Mouse (Mus musculus): ENCODE results near the gene Chst11. TPM values are rescaled to one million over a fixed set of nuclear protein-coding genes. Genes with fewer than 3 reads are reported as not detected.
A peak's percentile ranks its signal among the peaks of the same experiment; 100 is the strongest.

Chst11 gene
- polyA plus RNA-seq, 1 experiment from 2014 or later = 1.4 TPM

DNA sequence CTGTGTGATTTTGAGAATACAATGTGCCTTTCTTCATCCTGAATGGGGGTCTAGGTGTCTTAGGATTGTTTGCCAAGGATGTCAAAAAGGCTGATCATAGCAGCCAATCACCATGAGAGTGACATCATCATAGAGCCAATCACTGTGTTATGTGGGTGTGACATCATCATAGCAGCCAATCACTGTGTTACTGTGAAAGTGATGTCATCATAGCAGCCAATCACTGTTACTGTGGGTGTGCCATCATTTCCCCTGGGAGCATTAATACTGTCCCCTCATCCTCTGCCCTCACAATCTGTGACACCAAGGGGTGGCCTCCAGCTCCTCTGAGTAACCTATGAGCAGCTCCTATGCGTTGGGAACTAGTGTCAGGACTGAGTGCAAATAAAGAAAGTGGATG lies 146.6 kb downstream of the Chst11 start:
- no peak for DNase-seq (ENCODE audit: low spot score)
- no peak overlapping the region for H3K4me3 ChIP-seq
- no peaks in the 10 kb centered on the region for H3K9me3 ChIP-seq
- WGBS = 90% methylated on average over 1 of the region's 1 CpGs
- no peak overlapping the region for H3K27ac ChIP-seq
- H3K4me1 ChIP-seq (replicated peaks) = peaks cover 73% of the 10 kb centered on the region
- H3K36me3 ChIP-seq = no peaks in the 10 kb centered on the region
- peaks cover 37% of the 10 kb centered on the region for H3K27me3 ChIP-seq (ENCODE audit: insufficient read depth, poor library complexity, severe bottlenecking)

- peak; percentile 29 for DNase-seq (ENCODE audit: low spot score)
- 0 out of 2 replicates have a peak overlapping the region, but pooled peaks have one; percentile 2 for H3K4me3 ChIP-seq
- peaks cover 42% of the 10 kb centered on the region for H3K27me3 ChIP-seq (ENCODE audit: insufficient read depth, poor library complexity, severe bottlenecking)
- peaks cover 62% of the 10 kb centered on the region for H3K4me1 ChIP-seq (replicated peaks)
- peak overlapping the region; percentile 68 for H3K27ac ChIP-seq
- WGBS = 24% methylated on average over 16 of the region's 16 CpGs
- H3K36me3 ChIP-seq = no peaks in the 10 kb centered on the region
- H3K9me3 ChIP-seq = no peaks in the 10 kb centered on the region
These were observed 148.7 kb downstream of the Chst11 start for GRCm38 (mm10) chr10:83133866-83134570.

DNA sequence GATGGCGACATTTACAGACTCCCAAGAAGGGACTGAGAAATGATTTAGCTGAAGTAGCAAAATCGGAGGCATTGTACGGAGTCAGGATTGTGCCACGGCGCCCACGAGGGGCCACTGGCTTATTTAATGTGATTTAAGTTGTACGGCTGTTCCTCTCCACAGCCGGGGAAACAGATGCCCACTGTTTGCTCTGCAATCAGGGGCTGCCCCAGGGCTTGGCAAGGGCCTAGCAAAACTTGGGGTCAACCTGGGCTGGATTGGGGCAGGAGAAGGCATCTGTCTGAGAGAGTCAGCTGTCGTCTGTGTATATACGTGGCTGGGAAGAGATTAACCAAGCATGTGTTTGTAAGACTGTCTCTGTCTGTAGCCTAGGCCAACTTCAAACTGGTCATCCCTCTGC lies 149.6 kb downstream of the Chst11 start:
- H3K9me3 ChIP-seq = no peaks in the 10 kb centered on the region
- DNase-seq (ENCODE audit: low spot score) = peak; percentile 23
- peaks cover 64% of the 10 kb centered on the region for H3K4me1 ChIP-seq (replicated peaks)
- H3K36me3 ChIP-seq = no peaks in the 10 kb centered on the region
- H3K27me3 ChIP-seq (ENCODE audit: insufficient read depth, poor library complexity, severe bottlenecking) = peaks cover 42% of the 10 kb centered on the region
- H3K4me3 ChIP-seq = 0 out of 2 replicates have a peak overlapping the region, but pooled peaks have one; percentile 2
- 38% methylated on average over 10 of the region's 10 CpGs for WGBS
- peak overlapping the region; percentile 68 for H3K27ac ChIP-seq

- Histone ChIP-seq H3K27ac (no peak overlapping the region), H3K4me3 (no peak overlapping the region), H3K36me3 (no peaks in the 10 kb centered on the region), H3K27me3 (ENCODE audit: insufficient read depth, poor library complexity, severe bottlenecking) (peaks cover 38% of the 10 kb centered on the region), H3K4me1 (replicated peaks) (peaks cover 63% of the 10 kb centered on the region), H3K9me3 (no peaks in the 10 kb centered on the region)
- DNase-seq (ENCODE audit: low spot score) = no peak
- 88% methylated on average over 1 of the region's 1 CpGs for whole genome bisulfite sequencing
These were observed 150.7 kb downstream of the Chst11 start for GRCm38 (mm10) chr10:83135963-83136362.

DNA sequence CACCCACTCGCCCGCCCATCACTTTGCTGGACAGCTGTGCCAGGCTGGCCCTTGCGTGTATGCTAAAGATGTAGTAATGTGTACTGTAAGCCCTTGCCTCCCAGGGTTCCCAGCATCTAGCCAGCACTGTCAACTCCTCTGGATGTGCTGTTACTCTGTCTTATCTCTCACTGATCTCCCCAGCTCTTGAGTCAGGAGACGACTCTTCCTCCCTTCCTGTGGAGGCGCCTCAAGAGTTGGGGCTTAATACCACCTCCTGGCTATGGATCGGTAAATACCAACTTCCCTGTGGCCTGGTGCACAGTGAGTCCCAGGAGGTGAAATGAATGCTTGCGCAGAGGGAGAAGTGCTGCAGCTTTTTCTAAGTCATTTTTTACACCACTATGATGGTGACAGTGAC lies 151.8 kb downstream of the Chst11 start:
- Histone ChIP-seq H3K36me3 (no peaks in the 10 kb centered on the region), H3K4me1 (replicated peaks) (peaks cover 58% of the 10 kb centered on the region), H3K27me3 (ENCODE audit: insufficient read depth, poor library complexity, severe bottlenecking) (peaks cover 28% of the 10 kb centered on the region), H3K4me3 (no peak overlapping the region), H3K9me3 (no peaks in the 10 kb centered on the region), H3K27ac (no peak overlapping the region)
- 87% methylated on average over 7 of the region's 7 CpGs for WGBS
- DNase-seq (ENCODE audit: low spot score) = no peak

GRCm38 (mm10) chr10:83139276-83139675 lies 154.0 kb downstream of the Chst11 start:
- WGBS = 89% methylated on average over 7 of the region's 7 CpGs
- Histone ChIP-seq H3K4me1 (replicated peaks) (peaks cover 45% of the 10 kb centered on the region), H3K27ac (no peak overlapping the region), H3K36me3 (no peaks in the 10 kb centered on the region), H3K9me3 (no peaks in the 10 kb centered on the region), H3K27me3 (ENCODE audit: insufficient read depth, poor library complexity, severe bottlenecking) (peaks cover 12% of the 10 kb centered on the region), H3K4me3 (no peak overlapping the region)
- DNase-seq (ENCODE audit: low spot score) = no peak

- Histone ChIP-seq H3K4me1 (replicated peaks) (peaks cover 40% of the 10 kb centered on the region), H3K9me3 (no peaks in the 10 kb centered on the region), H3K27me3 (ENCODE audit: insufficient read depth, poor library complexity, severe bottlenecking) (peaks cover 12% of the 10 kb centered on the region), H3K27ac (peak overlapping the region; percentile 62), H3K36me3 (no peaks in the 10 kb centered on the region), H3K4me3 (no peak overlapping the region)
- DNase-seq (ENCODE audit: low spot score) = no peak
- 69% methylated on average over 16 of the region's 16 CpGs for WGBS
These were observed 155.1 kb downstream of the Chst11 start for GRCm38 (mm10) chr10:83140258-83140936.

DNA sequence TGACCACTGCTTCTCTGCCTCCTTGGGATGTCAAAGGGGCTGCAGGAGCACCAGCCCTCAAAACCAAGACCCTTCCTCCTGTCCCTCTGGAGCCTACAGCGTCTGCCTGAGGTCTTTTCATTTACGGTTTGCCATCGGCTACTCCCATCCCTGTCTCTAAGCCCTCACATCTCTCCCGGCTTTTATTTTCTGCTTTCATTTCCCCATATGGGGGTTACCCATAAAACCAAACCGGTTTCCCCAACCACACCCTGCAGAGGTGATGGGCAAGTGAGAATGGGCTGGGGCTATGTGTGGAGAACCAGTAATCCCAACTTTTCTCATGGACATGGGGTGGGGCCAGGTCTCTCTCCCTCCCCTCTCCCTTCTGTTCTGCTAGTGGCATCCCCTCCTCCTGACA lies 156.1 kb downstream of the Chst11 start:
- 91% methylated on average over 5 of the region's 5 CpGs for WGBS
- no peak overlapping the region for H3K27ac ChIP-seq

GRCm38 (mm10) chr10:83143049-83143448 lies 157.8 kb downstream of the Chst11 start:
- WGBS = 94% methylated on average over 10 of the region's 10 CpGs

More for the DNA sequence above, 156.1 kb downstream of the Chst11 start:
- Histone ChIP-seq H3K4me1 (replicated peaks) (peaks cover 41% of the 10 kb centered on the region), H3K4me3 (no peak overlapping the region), H3K36me3 (no peaks in the 10 kb centered on the region), H3K9me3 (no peaks in the 10 kb centered on the region), H3K27me3 (ENCODE audit: insufficient read depth, poor library complexity, severe bottlenecking) (peaks cover 9% of the 10 kb centered on the region)
- DNase-seq (ENCODE audit: low spot score) = no peak

GRCm38 (mm10) chr10:83145836-83146235 lies 160.5 kb downstream of the Chst11 start:
- H3K4me3 ChIP-seq = no peak overlapping the region
- no peaks in the 10 kb centered on the region for H3K36me3 ChIP-seq
- H3K9me3 ChIP-seq = no peaks in the 10 kb centered on the region
- H3K27me3 ChIP-seq (ENCODE audit: insufficient read depth, poor library complexity, severe bottlenecking) = no peaks in the 10 kb centered on the region
- peaks cover 22% of the 10 kb centered on the region for H3K4me1 ChIP-seq (replicated peaks)
- peak overlapping the region; percentile 69 for H3K27ac ChIP-seq
- 36% methylated on average over 14 of the region's 14 CpGs for WGBS
- peak; percentile 54 for DNase-seq (ENCODE audit: low spot score)

More at GRCm38 (mm10) chr10:83143049-83143448, 157.8 kb downstream of the Chst11 start:
- Histone ChIP-seq H3K27me3 (ENCODE audit: insufficient read depth, poor library complexity, severe bottlenecking) (no peaks in the 10 kb centered on the region), H3K9me3 (no peaks in the 10 kb centered on the region), H3K4me3 (no peak overlapping the region), H3K4me1 (replicated peaks) (peaks cover 36% of the 10 kb centered on the region), H3K36me3 (no peaks in the 10 kb centered on the region), H3K27ac (no peak overlapping the region)
- no peak for DNase-seq (ENCODE audit: low spot score)

DNA sequence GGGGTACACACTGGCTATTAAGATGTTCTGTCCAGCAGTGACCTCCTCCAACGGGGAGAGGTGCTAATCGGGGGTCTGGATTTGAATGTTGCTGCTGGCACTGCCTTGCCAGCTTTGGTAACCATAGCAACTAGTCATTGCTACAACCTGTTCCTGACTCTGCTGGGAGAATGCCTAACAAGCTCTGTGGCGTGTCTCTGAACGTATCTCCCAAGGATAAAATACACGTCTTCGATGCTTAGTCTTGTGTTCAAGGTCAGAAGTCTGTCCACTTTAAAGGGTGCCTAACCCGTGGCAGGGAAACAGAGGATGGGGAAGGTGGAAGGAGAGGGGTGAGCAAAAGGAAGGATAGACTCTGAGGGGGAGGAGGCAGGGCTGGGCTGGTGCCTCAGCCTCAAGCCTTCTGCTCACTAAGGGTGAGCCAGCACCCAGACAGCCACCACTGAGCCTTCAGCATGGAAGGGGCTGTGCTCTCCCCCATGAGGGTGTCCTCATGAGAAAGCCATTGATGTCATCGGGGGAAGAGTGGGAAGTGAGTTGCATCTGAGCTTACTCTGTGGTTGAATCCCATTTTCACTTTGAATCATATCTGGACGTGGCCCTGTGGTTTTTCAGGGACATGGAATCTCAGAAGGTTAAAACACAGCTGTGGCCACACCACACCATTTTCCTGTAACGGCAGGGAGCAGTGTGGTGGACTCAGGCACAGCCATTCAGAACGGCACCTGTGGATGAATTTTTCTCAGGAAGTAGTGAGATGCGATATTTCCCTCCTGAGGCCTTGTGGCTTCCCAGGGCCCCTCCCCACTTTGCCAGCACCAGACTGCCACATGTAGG lies 164.3 kb downstream of the Chst11 start:
- WGBS = 83% methylated on average over 12 of the region's 12 CpGs
- no peak for DNase-seq (ENCODE audit: low spot score)

GRCm38 (mm10) chr10:83150587-83150986 lies 165.3 kb downstream of the Chst11 start:
- 97% methylated on average over 7 of the region's 7 CpGs for WGBS
- Histone ChIP-seq H3K4me1 (replicated peaks) (peaks cover 17% of the 10 kb centered on the region), H3K4me3 (no peak overlapping the region), H3K9me3 (no peaks in the 10 kb centered on the region), H3K36me3 (no peaks in the 10 kb centered on the region), H3K27me3 (ENCODE audit: insufficient read depth, poor library complexity, severe bottlenecking) (no peaks in the 10 kb centered on the region), H3K27ac (no peak overlapping the region)
- DNase-seq (ENCODE audit: low spot score) = no peak

More for the DNA sequence above, 164.3 kb downstream of the Chst11 start:
- no peaks in the 10 kb centered on the region for H3K27me3 ChIP-seq (ENCODE audit: insufficient read depth, poor library complexity, severe bottlenecking)
- no peaks in the 10 kb centered on the region for H3K9me3 ChIP-seq
- no peaks in the 10 kb centered on the region for H3K36me3 ChIP-seq
- H3K27ac ChIP-seq = no peak overlapping the region
- H3K4me3 ChIP-seq = no peak overlapping the region
- peaks cover 25% of the 10 kb centered on the region for H3K4me1 ChIP-seq (replicated peaks)
